ENCODE assay signal across 8 mouse cellular contexts in the genomic region with DNA sequence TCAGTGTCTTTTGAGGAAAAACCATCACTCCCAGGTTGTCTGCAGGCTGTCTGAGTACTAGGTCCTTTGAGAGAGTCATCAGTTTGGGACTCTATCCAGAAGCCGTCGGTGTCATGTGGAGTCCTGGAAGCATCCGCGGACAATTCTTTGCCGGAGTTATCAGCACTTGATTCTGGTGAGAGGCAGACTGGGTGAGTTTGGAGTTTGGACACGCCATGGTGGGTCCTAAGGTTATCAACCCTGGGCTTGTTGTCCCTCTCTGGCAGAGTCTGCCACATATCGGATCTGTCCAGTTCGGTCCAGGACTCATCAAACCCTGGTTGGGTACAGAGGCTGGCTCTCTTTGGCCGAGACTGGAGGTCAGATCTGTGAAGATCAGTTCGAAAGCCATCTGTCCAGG. TPM values are rescaled to one million over a fixed set of nuclear protein-coding genes. Genes with fewer than 3 reads are reported as not detected.
DNase-seq lines count a peak whose midpoint lies in the region; ATAC-seq lines count a peak whose summit lies in the region.

No protein-coding gene starts in this region.

- no peak overlapping the region for H3K27ac ChIP-seq in neural tube, embryonic 11.5 days (ENCODE audit: low read depth, low read length)
- peak overlapping the region; percentile 90 for H3K27ac ChIP-seq in heart, embryonic 16.5 days (ENCODE audit: low read length)
- H3K27ac ChIP-seq in liver, embryonic 16.5 days (ENCODE audit: low read length): peak overlapping the region; percentile 76

- 9% methylated on average over 10 of the region's 10 CpGs for WGBS in neural tube, embryonic 11.5 days
- 2% methylated on average over 10 of the region's 10 CpGs for WGBS in heart, embryonic 16.5 days
- WGBS in liver, embryonic 16.5 days (ENCODE audit: insufficient replicate concordance): 11% methylated on average over 10 of the region's 10 CpGs

- peak overlapping the region; percentile 89 for H3K4me3 ChIP-seq in neural tube, embryonic 11.5 days (ENCODE audit: low read depth, low read length)
- peak overlapping the region; percentile 91 for H3K4me3 ChIP-seq in heart, embryonic 16.5 days (ENCODE audit: low read length)
- peak overlapping the region; percentile 92 for H3K4me3 ChIP-seq in liver, embryonic 16.5 days (ENCODE audit: low read depth, low read length)

- H3K27me3 ChIP-seq in neural tube, embryonic 11.5 days (ENCODE audit: control insufficient read depth, insufficient read depth, low read length): no peaks in the 10 kb centered on the region
- H3K27me3 ChIP-seq in heart, embryonic 16.5 days (ENCODE audit: control insufficient read depth, insufficient read depth, low read length): no peaks in the 10 kb centered on the region
- H3K27me3 ChIP-seq in liver, embryonic 16.5 days (ENCODE audit: control insufficient read depth, insufficient read depth, low read depth, low read length): no peaks in the 10 kb centered on the region

- H3K9ac ChIP-seq in neural tube, embryonic 11.5 days (ENCODE audit: low read length): peak overlapping the region; percentile 74
- peak overlapping the region; percentile 91 for H3K9ac ChIP-seq in heart, embryonic 16.5 days (ENCODE audit: low read length)
- peak overlapping the region; percentile 91 for H3K9ac ChIP-seq in liver, embryonic 16.5 days (ENCODE audit: low read depth, low read length)

- ATAC-seq in CD4-positive, CD25-positive, alpha-beta regulatory T cell, adult 4 months: no peak
- peak; percentile 17; the same call in 1 of the 2 replicates for ATAC-seq in neural tube, embryonic 11.5 days (ENCODE audit: insufficient read depth, low FRiP score, low TSS enrichment)
- no peak for ATAC-seq in heart, embryonic 16.5 days (replicated peaks; ENCODE audit: extremely low read depth, insufficient read depth, low FRiP score)
- no peak for ATAC-seq in liver, embryonic 16.5 days (ENCODE audit: low read depth)

- no peaks in the 10 kb centered on the region for H3K36me3 ChIP-seq in neural tube, embryonic 11.5 days (ENCODE audit: control insufficient read depth, insufficient read depth, low read length)
- H3K36me3 ChIP-seq in heart, embryonic 16.5 days (ENCODE audit: control insufficient read depth, insufficient read depth): no peaks in the 10 kb centered on the region
- no peaks in the 10 kb centered on the region for H3K36me3 ChIP-seq in liver, embryonic 16.5 days (ENCODE audit: control insufficient read depth, insufficient read depth)

- H3K4me2 ChIP-seq in neural tube, embryonic 11.5 days (ENCODE audit: low read depth): peak overlapping the region; percentile 72
- peak overlapping the region; percentile 89 for H3K4me2 ChIP-seq in heart, embryonic 16.5 days (ENCODE audit: low read depth, low read length)
- H3K4me2 ChIP-seq in liver, embryonic 16.5 days (ENCODE audit: low read depth, low read length): peak overlapping the region; percentile 91

- H3K4me1 ChIP-seq in neural tube, embryonic 11.5 days (ENCODE audit: control insufficient read depth, insufficient read depth, low read length): peaks cover 21% of the 10 kb centered on the region
- peaks cover 32% of the 10 kb centered on the region for H3K4me1 ChIP-seq in heart, embryonic 16.5 days (ENCODE audit: control insufficient read depth, insufficient read depth, low read length)
- H3K4me1 ChIP-seq in liver, embryonic 16.5 days (ENCODE audit: control insufficient read depth, low read depth, low read length): peaks cover 53% of the 10 kb centered on the region

- H3K9me3 ChIP-seq in neural tube, embryonic 11.5 days (ENCODE audit: control insufficient read depth, low read length): no peaks in the 10 kb centered on the region
- H3K9me3 ChIP-seq in heart, embryonic 16.5 days (replicated peaks; ENCODE audit: control insufficient read depth, low read length): no peaks in the 10 kb centered on the region
- H3K9me3 ChIP-seq in liver, embryonic 16.5 days (replicated peaks; ENCODE audit: control insufficient read depth, low read length): no peaks in the 10 kb centered on the region

- peak; percentile 14 for DNase-seq in CD4-positive, CD25-positive, alpha-beta regulatory T cell, adult 2 months (ENCODE audit: low read depth, low spot score)
- DNase-seq in neural tube, embryonic 11.5 days (ENCODE audit: low spot score): no peak
- DNase-seq in neural tube, embryonic 10.5 days (ENCODE audit: extremely low spot score, low spot score): no peak
- no peak for DNase-seq in T-cell, adult 2 months (ENCODE audit: low spot score)
- DNase-seq in ovary, postnatal 36 days (ENCODE audit: low spot score): no peak

RNA-seq across cellular contexts. Expression of gene Itpkc, which starts 0.8 kb away (rescaled TPM):
- 1 to 10 TPM; 1.9 to 2.5 TPM for polyA plus RNA-seq in CD4-positive, CD25-positive, alpha-beta regulatory T cell, adult 4 months (2017; shearing (Covaris generic))
- polyA plus RNA-seq in neural tube, embryonic 11.5 days (2014; fragmentation: Nextera tagmentation; extraction: Ambion mirVana): 6.5 and 8.3 TPM in 2 replicates
- 2.5 and 3.4 TPM in 2 replicates for polyA plus RNA-seq in heart, embryonic 16.5 days (2015; fragmentation: Nextera tagmentation; extraction: Ambion mirVana)
- polyA plus RNA-seq in liver, embryonic 16.5 days (2015; fragmentation: Nextera tagmentation; extraction: Ambion mirVana): 1.6 and 2.0 TPM in 2 replicates

RNA-seq across cellular contexts. Expression of gene Coq8b, which starts 5.1 kb away (rescaled TPM):
- 10 to 100 TPM in 1 of 2 experiments, 1 to 10 TPM in 1; 8.7 to 10.8 TPM for polyA plus RNA-seq in CD4-positive, CD25-positive, alpha-beta regulatory T cell, adult 4 months (2017; shearing (Covaris generic))
- 15.8 and 17.1 TPM in 2 replicates for polyA plus RNA-seq in neural tube, embryonic 11.5 days (2014; fragmentation: Nextera tagmentation; extraction: Ambion mirVana)
- polyA plus RNA-seq in heart, embryonic 16.5 days (2015; fragmentation: Nextera tagmentation; extraction: Ambion mirVana): 15.3 and 15.9 TPM in 2 replicates
- 26.6 and 32.3 TPM in 2 replicates for polyA plus RNA-seq in liver, embryonic 16.5 days (2015; fragmentation: Nextera tagmentation; extraction: Ambion mirVana)

RNA-seq across cellular contexts. Expression of gene Numbl, which starts 30.6 kb away (rescaled TPM):
- under 1 TPM; 0.11 to 0.25 TPM for polyA plus RNA-seq in CD4-positive, CD25-positive, alpha-beta regulatory T cell, adult 4 months (2017; shearing (Covaris generic))
- 21.6 and 21.7 TPM in 2 replicates for polyA plus RNA-seq in neural tube, embryonic 11.5 days (2014; fragmentation: Nextera tagmentation; extraction: Ambion mirVana)
- 8.7 and 10.2 TPM in 2 replicates for polyA plus RNA-seq in heart, embryonic 16.5 days (2015; fragmentation: Nextera tagmentation; extraction: Ambion mirVana)
- 1.2 and 1.9 TPM in 2 replicates for polyA plus RNA-seq in liver, embryonic 16.5 days (2015; fragmentation: Nextera tagmentation; extraction: Ambion mirVana)

RNA-seq across cellular contexts. Expression of gene Snrpa, which starts 31.6 kb away (rescaled TPM):
- polyA plus RNA-seq in CD4-positive, CD25-positive, alpha-beta regulatory T cell, adult 4 months (2017; shearing (Covaris generic)): 10 to 100 TPM; 60.9 to 76.3 TPM
- polyA plus RNA-seq in neural tube, embryonic 11.5 days (2014; fragmentation: Nextera tagmentation; extraction: Ambion mirVana): 332 and 363 TPM in 2 replicates
- polyA plus RNA-seq in heart, embryonic 16.5 days (2015; fragmentation: Nextera tagmentation; extraction: Ambion mirVana): 146 and 165 TPM in 2 replicates
- polyA plus RNA-seq in liver, embryonic 16.5 days (2015; fragmentation: Nextera tagmentation; extraction: Ambion mirVana): 74.7 and 75.5 TPM in 2 replicates

RNA-seq across cellular contexts. Expression of gene BC024978, which starts 32.1 kb away (rescaled TPM):
- 1 to 10 TPM; 3.8 to 6.0 TPM for polyA plus RNA-seq in CD4-positive, CD25-positive, alpha-beta regulatory T cell, adult 4 months (2017; shearing (Covaris generic))
- polyA plus RNA-seq in neural tube, embryonic 11.5 days (2014; fragmentation: Nextera tagmentation; extraction: Ambion mirVana): 3.8 and 4.4 TPM in 2 replicates
- polyA plus RNA-seq in heart, embryonic 16.5 days (2015; fragmentation: Nextera tagmentation; extraction: Ambion mirVana): 2.4 and 2.6 TPM in 2 replicates
- 0.62 and 0.87 TPM in 2 replicates for polyA plus RNA-seq in liver, embryonic 16.5 days (2015; fragmentation: Nextera tagmentation; extraction: Ambion mirVana)
